Mouse (Mus musculus) adrenal gland, postnatal 25 days (tissue): ENCODE results near the gene Ica1l. TPM values are rescaled to one million over a fixed set of nuclear protein-coding genes. Genes with fewer than 3 reads are reported as not detected.
A peak's percentile ranks its signal among the peaks of the same experiment; 100 is the strongest.

ENCODE experiments used
- DNase-seq: peaks from one replicate; pipeline ENCODE4 v3.0.0; 2021; ENCODE audit warnings: mixed read lengths
- total RNA-seq: library from RNA; stranded (reverse); gene quantifications from 2 replicates; pipeline ENCODE4 v1.2.3, GENCODE M21; 2021

Ica1l gene
- total RNA-seq, 1 experiment from 2014 or later: 1.8 TPM

- DNase-seq: no peak
Observed at GRCm38 (mm10) chr1:59966171-59966785, 76.7 kb downstream of the Ica1l start.

- no peak for DNase-seq
Observed at GRCm38 (mm10) chr1:59959941-59960340, 83.0 kb downstream of the Ica1l start.

- DNase-seq: no peak
Observed at GRCm38 (mm10) chr1:59957206-59957605, 85.8 kb downstream of the Ica1l start.

GRCm38 (mm10) chr1:59947509-59947908 is 95.5 kb downstream of the Ica1l start:
- no peak for DNase-seq

- DNase-seq: no peak
Observed at GRCm38 (mm10) chr1:59945969-59946368, 97.0 kb downstream of the Ica1l start.

GRCm38 (mm10) chr1:59943825-59944224 is 99.2 kb downstream of the Ica1l start:
- peak; percentile 4 for DNase-seq

- DNase-seq: no peak
Observed at GRCm38 (mm10) chr1:59942057-59942790, 100.8 kb downstream of the Ica1l start.

- DNase-seq: no peak
Observed at GRCm38 (mm10) chr1:59941063-59941462, 101.9 kb downstream of the Ica1l start.

GRCm38 (mm10) chr1:59932991-59933390 is 110.0 kb downstream of the Ica1l start:
- no peak for DNase-seq

Other genes starting within 250 kb of the Ica1l start
- gene Fam117b, start 130.2 kb downstream of the Ica1l start, total RNA-seq: 40.2 TPM in 2 replicates
- gene Carf, start 55.1 kb upstream of the Ica1l start, total RNA-seq: 13.8 and 17.9 TPM in 2 replicates
- 14.9 and 17.9 TPM in 2 replicates for gene Wdr12, start 55.5 kb upstream of the Ica1l start, total RNA-seq
- 73.8 and 77.7 TPM in 2 replicates for gene Nbeal1, start 137.4 kb upstream of the Ica1l start, total RNA-seq